Mouse (Mus musculus) lung, adult 2 months (tissue): ENCODE results near the gene Lrrn2. TPM values are rescaled to one million over a fixed set of nuclear protein-coding genes. Genes with fewer than 3 reads are reported as not detected.

Source experiments
- DNase-seq: peaks from one replicate; pipeline ENCODE4 v3.0.0; 2022
- H3K4me1 ChIP-seq: fragments of 200-500 bp; 2 replicates; pipeline ENCODE4 v1.6.1; 2011; ENCODE audit warnings: low read length; ENCODE audit not compliant: control insufficient read depth, insufficient read depth
- H3K4me3 ChIP-seq: fragments of 200-500 bp; replicated peaks from 2 replicates; pipeline ENCODE3; 2011; ENCODE audit warnings: low read depth, mild to moderate bottlenecking, control low read depth, low read length; ENCODE audit errors: extremely low read depth
- CTCF ChIP-seq: fragments of 200-500 bp; IDR thresholded peaks from 2 replicates; pipeline ENCODE4 v1.5.1; 2011; ENCODE audit warnings: mild to moderate bottlenecking, low read length, control low read depth; ENCODE audit not compliant: insufficient read depth
- POLR2A ChIP-seq: fragments of 200-500 bp; IDR thresholded peaks from 2 replicates; pipeline ENCODE4 v1.6.1; 2011; ENCODE audit warnings: low read depth, mild to moderate bottlenecking, control low read depth, low read length, borderline replicate concordance; ENCODE audit errors: extremely low read depth
- WGBS: fragments of 180-500 bp; shearing (Covaris S2); methylation state at CpG from one replicate; pipeline ENCODE4 v1.1.7; 2018; 5-methylcytosine and 5-hydroxymethylcytosine counted together
- polyA plus RNA-seq: library from polyadenylated mRNA; depleted of rRNA; stranded (reverse); fragments of >200 nt; gene quantifications from 2 replicates; pipeline ENCODE4 v1.2.3, GENCODE M21; 2012

Lrrn2 gene
- polyA plus RNA-seq, 1 experiment: 2.0 TPM

DNA sequence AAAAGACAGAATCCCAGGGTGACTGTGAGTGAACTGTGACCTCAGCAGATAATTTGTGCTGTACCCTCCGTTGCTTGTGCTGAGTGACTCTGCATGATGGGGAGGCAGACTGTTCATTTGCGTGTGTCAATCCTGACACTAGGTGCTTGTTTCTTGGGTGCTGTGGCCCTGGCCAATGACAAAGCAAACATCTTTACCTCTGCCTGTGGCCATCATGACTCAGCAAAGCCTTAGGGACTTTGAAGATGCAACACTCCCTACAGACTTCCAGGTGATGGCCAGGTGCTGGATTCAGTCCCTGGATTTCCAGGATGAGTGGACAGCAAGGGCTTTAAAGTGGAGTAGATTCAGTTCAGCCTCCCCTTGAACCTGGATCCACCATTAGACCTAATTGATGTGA is 28.8 kb upstream of the Lrrn2 start:
- H3K4me3 ChIP-seq: no peak overlapping the region
- WGBS: 70% methylated on average over 2 of the region's 2 CpGs
- DNase-seq: no peak
- no peaks in the 10 kb centered on the region for H3K4me1 ChIP-seq
- no peak for TF ChIP-seq POLR2A
- no peak for TF ChIP-seq CTCF

DNA sequence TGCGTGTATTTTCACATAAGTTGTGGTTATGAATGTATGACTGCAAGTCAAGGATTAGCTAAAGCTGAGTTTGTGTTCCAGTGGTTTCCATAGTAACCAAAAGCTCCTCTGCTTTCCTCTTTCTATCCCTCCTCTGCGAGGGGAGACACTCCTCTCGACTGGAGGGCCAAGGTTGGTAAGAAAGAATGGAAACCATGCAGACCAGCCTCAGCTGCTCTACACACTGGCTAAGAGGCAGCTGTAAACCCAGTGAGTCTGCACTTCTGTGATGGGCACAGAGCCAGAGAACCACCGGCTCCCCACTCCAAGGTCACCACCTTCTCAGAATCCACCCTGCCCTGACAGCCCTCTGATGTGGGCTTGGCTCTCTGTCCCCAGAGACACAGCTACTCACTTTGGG is 28.3 kb upstream of the Lrrn2 start:
- Histone ChIP-seq H3K4me3 (no peak overlapping the region), H3K4me1 (no peaks in the 10 kb centered on the region)
- 40% methylated on average over 4 of the region's 4 CpGs for WGBS
- TF ChIP-seq POLR2A (no peak), CTCF (no peak)
- no peak for DNase-seq

DNA sequence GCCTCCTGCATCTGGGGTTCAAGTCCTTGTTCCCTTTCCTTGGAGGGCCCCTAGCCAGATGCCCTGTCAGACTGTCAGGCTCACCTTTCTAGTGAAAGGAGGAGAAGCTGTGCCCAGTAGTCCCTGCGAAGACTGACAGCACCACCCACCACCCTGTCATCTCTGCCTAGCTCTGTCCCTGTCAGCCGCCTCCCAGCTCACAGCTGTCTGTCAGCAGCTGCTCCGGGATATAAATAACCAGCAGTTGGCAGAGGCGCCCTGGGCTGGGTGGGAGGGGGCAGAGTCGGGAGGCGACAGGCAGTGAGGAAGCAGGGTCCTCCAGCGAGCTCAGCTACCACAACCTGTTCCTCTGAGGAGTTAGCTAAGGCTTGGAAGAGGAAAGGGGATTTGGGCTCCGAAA is 26.8 kb upstream of the Lrrn2 start:
- TF ChIP-seq CTCF (no peak), POLR2A (no peak)
- no peak for DNase-seq
- WGBS: 15% methylated on average over 8 of the region's 8 CpGs
- Histone ChIP-seq H3K4me1 (no peaks in the 10 kb centered on the region), H3K4me3 (no peak overlapping the region)

DNA sequence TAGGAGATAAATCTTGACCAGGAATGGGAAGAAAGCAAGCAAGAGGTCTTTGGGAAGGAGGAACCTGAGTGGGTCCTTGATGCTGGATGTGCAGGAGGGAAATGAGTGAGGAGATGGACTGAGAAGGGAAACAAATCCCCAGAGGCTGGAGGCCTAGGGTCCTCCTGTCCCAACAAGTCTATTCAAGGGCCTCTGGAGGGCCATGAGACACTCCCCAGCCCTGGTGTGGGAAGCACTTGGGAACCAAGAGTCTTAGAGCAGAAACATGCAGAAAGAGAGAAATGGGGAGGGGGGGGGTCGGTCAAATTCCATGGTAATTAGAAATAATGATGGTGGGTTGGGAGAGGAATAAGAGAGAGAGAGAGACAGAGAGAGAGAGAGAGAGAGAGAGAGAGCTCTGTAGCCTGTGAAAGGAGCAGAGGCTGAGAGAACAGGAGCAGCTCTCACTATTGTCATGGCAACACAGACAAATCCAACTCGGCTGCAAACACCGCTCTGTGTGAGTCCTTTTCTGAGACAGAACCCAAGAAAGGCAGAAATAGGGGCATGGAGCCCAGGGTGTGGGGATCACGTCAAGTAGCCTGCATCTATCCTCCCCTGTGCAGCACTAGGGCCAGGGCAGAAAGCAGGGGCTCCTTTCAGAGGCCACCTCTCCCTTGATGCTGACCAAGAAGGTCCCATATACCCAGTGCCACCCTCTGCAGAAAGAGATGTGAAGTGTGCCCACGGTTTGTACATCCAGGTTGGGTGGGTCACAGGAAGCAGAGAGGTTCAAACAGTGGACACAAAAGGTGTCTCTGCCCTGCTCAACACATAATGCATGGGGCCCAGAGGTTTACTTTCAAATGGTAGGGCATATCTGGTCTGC is 21.3 kb upstream of the Lrrn2 start:
- DNase-seq: no peak
- TF ChIP-seq POLR2A (no peak), CTCF (no peak)
- Histone ChIP-seq H3K4me3 (no peak overlapping the region), H3K4me1 (no peaks in the 10 kb centered on the region)
- 52% methylated on average over 5 of the region's 5 CpGs for WGBS

DNA sequence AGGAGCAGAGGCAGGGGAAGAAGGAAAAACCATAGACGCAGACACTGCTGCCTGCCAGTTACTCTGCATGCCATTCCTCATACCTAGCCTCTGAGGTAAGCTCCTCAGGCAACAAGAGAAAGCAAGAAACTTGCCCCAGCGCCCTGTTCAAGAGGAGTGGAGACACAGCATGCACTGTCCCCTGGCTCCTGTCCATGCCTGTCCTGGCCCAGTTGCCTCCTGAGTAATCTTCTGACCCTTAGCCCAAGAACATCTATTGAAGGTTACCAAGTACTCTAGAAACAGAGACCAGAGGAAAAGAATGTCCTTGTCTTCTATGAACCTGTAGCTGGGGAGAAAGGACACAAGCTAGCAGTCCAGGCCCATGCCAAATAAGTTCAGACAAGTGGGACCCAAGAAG is 15.9 kb upstream of the Lrrn2 start:
- no peak for DNase-seq
- H3K4me1 ChIP-seq: no peaks in the 10 kb centered on the region
- no peak overlapping the region for H3K4me3 ChIP-seq
- no peak for TF ChIP-seq CTCF
- no peak for TF ChIP-seq POLR2A
- WGBS: 66% methylated on average over 2 of the region's 2 CpGs

DNA sequence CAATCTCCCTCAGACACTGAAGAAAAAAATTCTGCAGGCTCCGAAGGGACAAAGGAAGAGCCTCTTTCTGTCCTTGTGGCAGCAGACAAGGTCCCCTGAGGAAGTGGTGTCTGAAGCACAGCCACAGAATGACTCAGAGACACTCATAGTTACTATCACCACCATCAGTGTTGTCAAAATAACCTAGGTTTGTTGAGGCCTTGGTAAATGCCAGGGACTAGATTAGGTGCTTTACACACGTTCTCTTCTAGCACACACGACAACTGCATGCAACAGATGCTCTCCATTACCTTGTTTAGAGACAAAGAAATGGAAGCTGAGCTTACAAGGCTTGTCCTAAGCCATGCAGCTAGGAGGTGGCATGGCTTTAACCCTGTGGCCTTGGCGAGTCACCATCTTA is 14.5 kb upstream of the Lrrn2 start:
- H3K4me3 ChIP-seq: no peak overlapping the region
- WGBS: 65% methylated on average over 4 of the region's 4 CpGs
- no peaks in the 10 kb centered on the region for H3K4me1 ChIP-seq
- TF ChIP-seq POLR2A (no peak), CTCF (no peak)
- DNase-seq: no peak

DNA sequence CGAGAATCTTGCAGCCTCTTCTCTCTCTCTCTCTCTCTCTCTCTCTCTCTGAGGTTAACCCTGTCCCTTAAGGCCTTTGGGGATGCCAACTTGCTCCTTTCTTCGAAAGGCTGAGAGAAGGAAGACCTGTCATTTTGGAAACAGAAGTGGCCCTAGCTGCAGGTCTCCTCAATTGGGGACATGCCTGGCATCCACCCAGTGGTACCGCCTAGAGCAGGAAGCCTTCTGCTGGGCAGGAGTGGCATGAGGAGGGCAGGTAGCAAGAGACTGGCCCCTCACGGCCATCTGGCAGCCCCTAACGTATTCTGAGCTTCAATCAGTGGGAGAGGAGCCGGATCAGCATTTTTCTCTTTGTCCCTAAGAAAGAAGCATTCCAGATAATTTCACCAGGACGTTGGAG is 9.7 kb upstream of the Lrrn2 start:
- Histone ChIP-seq H3K4me3 (no peak overlapping the region), H3K4me1 (no peaks in the 10 kb centered on the region)
- no peak for TF ChIP-seq CTCF
- TF ChIP-seq POLR2A: no peak
- WGBS: 55% methylated on average over 7 of the region's 7 CpGs
- DNase-seq: no peak

DNA sequence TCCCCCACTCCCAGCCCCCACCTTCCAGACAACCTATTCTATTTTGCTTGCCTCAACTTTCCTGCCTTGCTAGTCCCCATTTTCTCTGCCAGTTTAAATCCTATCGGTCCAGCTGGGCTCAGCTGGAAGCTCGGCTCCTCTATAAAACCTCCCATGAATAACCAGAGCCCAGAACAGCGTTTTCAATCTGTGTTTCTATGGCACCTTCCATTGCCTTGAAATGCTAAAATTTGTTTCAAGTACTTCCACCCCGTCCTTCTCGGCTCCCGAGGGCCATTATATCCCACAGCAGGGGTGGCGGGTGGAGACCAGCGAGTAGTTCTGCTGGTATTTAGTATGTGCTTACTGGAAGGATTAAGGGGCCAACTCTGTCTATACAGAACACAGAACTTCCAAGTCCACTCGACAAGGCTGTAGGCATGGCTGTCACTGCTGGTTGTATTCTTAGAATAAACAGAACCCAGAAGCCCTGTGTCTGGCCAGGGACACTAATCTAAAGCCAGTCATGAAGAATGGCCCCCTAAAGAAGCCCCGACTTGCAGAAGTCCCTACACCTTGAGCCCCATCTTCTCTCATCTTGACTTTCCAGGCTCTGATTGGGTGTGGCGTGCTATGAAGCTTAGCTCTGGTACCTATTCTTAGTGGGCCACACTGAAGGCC is 992 bp upstream of the Lrrn2 start:
- no peaks in the 10 kb centered on the region for H3K4me1 ChIP-seq
- DNase-seq: no peak
- no peak overlapping the region for H3K4me3 ChIP-seq
- 40% methylated on average over 11 of the region's 11 CpGs for WGBS
- TF ChIP-seq POLR2A: no peak
- no peak for TF ChIP-seq CTCF

DNA sequence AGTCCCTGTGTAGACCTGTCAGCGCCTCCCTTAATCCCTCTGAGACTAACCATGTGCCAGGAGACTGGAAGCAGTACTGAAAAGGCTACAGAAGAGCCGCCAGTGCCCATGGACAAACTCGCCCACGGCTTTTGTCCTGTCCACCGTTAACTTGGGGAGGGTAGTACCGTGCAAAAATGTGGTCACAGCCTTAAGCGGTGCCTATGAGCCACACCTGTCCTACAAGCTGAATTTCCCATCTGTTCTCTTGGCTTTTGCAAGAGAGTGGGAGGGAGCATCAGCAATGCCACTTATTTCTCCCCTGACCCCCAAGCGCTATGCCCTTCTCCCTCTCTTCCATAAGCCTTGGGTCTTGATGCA is 292 bp upstream of the Lrrn2 start:
- no peaks in the 10 kb centered on the region for H3K4me1 ChIP-seq
- H3K4me3 ChIP-seq: no peak overlapping the region
- DNase-seq: no peak
- TF ChIP-seq POLR2A (no peak), CTCF (no peak)
- WGBS: 28% methylated on average over 8 of the region's 8 CpGs
